Mouse (Mus musculus) testis, postnatal 14 days (tissue): ENCODE results near the gene Slc30a6.
A peak's percentile ranks its signal among the peaks of the same experiment; 100 is the strongest.

Source experiments
- DNase-seq: peaks from one replicate; pipeline ENCODE4 v3.0.0; 2021; ENCODE audit warnings: low spot score

The Slc30a6 gene

DNA sequence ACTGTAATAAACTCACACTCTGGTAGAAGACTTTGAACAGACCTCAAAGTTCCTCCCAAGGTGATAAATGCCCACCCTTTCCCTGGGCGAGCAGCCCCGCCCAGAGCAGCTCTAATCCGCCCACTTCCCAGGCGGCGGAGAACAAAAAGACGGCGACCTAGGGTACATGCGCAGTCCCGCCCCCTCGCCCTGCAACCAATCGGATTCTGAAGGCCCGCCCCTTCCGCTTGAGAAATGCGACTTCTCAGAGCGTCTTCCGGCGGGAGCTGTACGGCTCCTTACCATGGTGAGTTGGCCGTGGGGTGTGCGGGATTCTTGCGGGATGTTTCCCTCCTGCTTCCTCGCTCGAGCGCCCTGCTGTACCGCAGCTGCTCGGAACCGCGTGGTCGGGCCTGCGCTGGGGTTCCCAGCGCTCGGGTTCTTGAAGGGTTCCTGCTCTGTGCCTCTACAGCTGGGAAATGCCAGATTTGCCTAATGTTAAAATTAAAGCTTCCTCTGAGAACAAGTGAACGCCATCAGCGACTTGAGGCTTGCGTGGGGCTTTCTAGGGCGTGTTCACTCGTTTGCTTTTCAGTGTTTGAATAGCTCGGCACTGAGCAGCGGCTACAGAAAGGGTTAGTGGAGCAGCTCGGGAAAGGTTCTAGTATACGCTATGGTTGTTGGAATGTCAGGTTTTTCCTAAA is at the start of gene Slc30a6:
TSS of gene Slc30a6 (plus strand) at position 226 of the 683 bp plus-strand sequence.
- peak; percentile 96 for DNase-seq

DNA sequence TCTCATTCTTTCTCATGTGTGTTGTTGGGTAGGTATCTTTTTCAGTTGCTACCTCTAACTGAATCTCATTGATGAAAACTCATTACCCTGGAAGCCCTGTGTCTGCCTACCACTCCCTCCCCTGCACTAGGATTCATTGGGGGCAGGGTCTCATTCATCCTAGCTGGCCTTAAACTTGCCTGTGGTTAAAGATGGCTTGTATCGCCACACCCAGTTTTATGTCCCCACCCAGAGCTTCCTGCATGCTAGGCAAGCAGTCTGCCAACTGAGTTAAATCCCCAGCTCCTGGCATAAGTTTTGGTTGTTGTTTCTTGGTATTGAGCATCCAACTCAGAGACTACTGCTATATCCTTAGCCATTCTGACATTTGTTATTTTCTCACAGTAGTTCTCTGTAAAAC is 31.8 kb upstream of the Slc30a6 start:
- no peak for DNase-seq

DNA sequence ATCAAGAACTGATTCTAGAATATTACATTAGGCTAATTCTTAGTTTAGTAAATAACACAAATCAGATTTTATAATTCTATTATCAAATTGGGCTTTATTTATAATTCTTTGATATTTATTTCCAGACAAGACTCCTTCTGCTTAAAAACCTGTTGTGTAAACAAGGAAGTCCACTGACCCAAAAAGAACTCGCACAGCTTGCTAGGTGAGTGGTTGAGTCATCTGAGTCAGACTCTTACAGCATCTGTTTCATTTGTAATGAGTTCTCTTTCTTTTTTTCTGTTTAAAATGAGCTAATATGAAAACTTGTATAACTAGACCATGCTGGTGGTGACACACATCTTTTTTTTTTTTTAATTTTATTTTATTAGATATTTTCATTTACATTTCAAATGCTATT is 18.5 kb upstream of the Slc30a6 start:
- DNase-seq: no peak

DNA sequence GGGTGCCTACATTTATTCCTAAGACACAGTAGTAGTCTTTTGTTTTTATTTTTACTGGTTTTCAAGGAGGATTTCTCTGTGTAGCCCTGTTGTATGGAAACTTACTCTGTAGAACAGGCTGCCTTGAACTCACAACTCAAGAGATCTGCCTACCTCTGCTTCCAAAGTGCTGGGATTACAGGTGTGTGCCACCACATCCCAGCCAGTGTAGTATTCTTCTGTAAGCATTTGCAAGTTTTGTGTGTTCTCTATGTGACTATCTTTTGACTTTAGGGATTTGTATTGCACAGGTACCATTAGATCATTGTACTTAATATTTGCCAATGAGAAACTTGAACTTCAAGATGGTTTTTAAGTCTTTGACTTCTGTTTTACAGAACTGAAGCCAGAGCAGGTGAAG is 8.8 kb upstream of the Slc30a6 start:
- no peak for DNase-seq

DNA sequence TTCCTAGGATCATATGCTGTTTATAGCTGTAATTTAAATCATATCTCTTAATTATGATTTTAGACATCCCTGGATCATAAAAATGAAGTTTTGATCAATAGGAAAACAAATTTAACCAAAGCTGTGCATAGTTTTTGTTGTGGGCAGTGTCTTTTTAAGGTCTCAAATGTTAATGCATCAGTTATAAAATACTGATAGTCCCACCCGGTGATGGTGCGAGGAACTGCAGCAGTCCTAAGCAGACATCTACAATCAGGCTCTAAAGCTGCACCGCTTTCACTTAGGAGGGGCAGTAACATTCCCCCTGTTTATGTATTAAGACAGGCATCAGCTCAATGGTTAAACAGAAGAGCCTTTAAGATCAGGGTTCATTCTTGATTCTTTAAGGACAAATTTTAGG is 5.6 kb upstream of the Slc30a6 start:
- DNase-seq: no peak

DNA sequence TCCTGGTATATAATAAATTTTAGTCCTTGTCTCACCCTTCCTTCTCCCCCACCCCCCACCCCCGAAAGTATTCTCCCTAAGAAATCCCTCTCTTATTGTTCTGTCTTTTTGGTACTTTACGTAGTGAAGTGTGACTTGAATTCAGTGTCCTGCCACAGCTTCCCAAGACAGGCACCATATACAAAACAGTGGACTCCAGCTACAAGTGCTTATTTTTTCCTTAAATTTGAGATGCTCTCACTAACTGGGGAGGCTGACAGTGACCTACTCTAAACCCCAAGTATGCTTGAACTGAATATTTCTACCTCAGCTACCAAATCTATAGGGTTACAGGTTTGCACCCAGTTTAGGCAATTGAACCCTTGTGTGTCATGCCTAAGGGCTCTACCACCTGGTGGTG is 1.0 kb upstream of the Slc30a6 start:
- DNase-seq: no peak

DNA sequence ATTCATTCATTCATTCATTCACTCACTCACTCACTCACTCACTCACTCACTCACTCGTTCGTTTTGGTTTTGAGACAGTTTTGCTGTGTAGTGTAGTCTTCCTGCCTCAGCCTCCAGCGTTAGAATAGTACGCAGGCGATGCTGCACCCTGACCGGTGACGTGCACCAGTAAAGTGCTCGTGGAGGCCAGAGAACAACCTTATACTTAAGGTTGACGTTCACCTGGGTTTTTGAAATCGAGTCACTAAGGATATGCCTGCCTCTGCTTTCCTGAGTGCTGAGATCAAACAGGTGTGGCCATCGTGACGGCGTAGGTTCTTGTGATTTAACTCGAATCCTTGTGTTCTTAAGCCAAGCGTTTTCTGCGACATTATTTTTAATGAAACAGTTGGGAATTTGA is 553 bp upstream of the Slc30a6 start:
- DNase-seq: no peak

DNA sequence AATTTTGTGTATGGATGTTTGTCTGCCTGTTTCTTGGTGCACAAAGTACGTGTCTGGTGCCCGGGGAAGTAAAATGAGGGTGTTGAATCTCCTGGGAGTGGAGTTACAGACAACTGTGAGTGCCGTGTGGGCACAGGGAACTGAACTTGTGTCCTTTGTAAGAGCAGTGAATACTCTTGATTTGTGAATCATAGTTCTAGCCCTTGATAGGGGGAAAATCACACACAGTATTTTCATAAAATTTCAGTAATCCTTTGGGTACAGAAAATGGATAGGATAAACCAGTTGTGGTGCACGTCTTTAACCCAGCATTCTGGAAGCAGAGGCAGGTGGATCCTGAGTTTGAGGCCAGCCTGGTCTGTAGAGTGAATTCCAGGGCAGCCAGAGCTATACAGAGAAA is 1.4 kb downstream of the Slc30a6 start:
- no peak for DNase-seq

DNA sequence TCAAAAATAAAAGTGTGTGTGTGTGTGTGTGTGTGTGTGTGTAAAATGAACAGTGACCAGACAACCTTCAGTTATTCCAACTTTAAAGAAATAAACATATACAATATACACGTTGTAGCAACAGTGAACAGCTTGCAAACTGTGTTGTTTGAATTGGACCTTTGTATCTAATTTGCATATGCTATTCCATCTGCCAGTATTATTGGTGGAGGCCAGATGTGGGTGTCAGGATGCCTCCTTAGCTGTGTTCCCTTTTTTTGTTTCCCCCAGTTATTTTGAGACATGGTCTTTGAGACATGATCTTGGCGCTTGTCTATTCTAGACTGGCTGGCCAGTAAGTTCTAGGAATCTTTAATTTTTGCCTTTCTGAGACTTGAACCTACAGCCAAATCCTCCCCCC is 1.8 kb downstream of the Slc30a6 start:
- DNase-seq: no peak

DNA sequence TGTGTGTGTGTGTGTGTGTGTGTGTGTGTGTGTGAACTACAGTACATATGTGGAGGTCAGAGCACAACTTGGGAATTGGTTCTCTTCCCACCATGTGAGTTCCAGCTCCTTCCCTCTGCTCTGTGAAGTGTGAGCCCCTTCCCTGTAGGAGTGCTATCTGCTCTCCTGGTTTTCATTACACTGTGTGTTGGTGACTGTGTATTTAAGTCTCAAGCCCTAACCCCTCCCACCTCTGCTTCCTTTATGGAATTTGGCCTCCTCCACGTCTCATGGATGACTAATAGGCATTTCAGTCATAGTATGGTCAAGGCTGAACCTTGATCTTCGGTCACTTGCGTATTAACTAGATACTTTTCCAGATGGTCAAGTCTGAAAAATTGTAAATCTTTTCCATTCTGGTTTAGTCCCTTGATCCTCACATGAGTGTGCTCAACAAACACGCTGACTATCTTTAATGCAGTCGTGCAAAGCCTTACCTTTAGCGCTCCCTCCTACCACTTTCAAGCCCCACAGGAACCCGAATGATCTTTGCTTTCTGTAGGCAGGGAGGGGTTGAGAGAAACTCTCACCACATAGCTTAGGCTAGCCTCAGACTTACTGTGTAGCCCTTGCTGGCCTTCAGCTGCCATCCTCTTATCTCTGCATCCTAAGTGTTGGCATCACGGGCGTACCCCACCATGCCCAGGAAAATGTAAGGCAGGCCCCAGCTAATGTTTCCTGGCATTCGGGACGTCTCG is 7.2 kb downstream of the Slc30a6 start:
- no peak for DNase-seq

DNA sequence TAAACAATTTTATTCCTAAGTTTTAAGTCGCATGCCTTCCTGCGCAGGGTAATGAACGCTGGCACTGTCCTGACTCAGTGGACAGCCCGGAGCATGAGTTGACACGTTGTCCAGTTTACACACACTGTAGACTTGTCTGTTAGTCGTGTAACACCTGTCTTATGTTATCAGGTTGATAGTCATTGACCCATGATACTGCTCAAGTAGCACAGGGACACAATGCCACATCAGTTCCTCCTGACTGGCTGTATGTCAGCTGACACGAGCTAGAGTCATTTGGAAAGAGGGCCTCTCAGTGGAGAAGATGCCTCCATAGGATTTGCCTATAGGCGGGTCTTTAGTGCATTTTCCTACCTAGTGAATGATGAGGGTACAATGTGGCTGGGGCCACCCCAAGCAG is 11.1 kb downstream of the Slc30a6 start:
- no peak for DNase-seq

DNA sequence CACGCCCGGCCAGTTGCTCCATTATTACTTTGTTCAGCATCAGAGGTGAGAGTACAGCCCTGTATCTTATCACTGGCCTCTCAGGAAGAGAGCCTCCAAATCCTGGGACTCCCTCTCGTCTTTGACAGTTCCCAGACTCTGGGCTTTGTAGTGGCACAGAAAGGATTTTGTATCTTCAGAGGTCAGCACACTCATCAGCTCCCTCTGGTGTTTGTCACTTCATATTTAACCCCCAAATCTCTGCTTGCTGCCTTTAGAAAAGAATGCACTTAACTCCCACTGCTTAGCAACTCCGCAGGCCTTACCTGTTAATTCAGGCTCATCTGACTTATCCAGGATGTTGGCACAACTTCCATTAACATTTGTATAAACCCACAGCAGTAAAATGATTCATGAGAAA is 14.3 kb downstream of the Slc30a6 start:
- DNase-seq: no peak

DNA sequence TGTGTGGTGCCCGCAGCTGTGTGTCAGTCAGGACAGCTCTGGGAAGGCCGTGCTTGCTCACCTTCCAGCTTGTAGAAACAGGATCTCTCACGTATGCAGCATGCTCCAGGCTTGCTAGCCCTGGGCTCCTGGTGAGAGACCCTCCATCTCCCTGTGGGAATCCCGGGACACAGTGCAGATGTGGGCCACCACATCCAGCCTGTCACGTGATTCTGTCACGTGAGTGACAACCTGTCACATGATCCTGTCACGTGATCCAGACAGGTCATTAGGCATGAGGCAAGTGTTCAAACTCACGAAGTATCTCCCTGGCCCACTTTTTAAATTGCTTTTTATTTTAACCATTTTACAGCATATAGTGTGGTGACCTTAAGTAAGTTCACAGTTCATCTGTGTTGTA is 17.9 kb downstream of the Slc30a6 start:
- DNase-seq: no peak

DNA sequence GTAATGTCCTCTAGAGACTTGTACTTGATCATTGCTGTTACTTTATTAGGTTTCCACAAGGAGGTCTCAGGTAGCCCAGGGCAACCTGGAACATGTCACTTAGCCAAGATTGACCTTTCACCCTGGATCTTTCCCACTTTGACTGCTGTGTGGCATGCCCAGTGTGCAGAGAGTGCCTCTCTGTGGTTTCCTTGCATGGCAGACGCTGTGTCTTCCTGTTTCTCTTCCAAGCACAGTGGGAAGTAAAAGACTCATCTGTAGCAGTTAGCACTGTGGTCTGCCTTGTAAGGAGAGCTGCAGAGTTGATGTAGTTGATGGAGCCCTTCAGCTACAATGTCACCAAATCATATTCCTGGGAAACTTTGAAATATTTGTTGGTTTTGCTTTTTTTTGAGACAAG is 19.3 kb downstream of the Slc30a6 start:
- DNase-seq: no peak

DNA sequence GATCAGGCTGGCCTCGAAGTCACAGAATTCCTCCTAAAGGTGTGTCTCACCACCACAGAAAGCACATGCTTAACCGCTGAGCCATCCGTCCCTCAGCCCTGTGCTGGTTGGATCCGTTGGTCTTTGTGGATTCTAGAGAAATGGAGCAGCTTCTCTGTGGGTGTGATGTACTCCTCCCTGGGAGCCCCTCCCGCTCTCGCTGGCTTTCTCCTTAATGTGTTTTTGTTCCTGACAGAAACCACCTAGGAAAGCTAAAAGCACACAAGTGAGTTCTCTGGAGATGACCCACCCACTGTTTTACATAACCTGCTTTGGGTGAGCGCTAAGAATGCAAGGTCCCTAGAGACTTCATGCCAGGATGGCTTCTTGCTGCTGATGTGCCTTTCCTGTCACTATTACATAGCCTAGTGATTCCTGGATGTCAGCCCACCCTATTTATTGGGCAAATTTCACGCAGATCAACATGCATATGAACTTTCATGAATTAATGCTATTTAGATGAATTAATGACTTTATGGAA is 21.5 kb downstream of the Slc30a6 start:
- DNase-seq: no peak

DNA sequence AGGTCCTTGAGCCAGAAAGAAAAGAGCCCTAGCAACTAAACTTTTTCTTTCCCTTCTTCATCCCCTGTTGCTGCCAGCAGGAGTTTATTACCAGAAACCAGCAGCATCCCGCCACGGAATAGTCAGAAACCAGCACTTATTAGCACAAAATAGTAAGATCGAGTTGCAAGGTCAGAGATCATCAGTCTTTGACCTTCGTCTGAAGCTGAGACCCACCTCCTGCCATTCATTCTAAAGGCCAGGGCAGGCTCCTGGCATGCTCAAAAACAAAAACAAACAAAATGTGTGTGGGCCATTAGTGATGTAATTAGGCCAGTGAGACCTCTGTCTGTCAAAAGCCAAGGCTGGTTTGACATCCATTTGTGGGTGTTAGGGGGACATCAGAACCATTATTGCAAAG is 22.8 kb downstream of the Slc30a6 start:
- no peak for DNase-seq

DNA sequence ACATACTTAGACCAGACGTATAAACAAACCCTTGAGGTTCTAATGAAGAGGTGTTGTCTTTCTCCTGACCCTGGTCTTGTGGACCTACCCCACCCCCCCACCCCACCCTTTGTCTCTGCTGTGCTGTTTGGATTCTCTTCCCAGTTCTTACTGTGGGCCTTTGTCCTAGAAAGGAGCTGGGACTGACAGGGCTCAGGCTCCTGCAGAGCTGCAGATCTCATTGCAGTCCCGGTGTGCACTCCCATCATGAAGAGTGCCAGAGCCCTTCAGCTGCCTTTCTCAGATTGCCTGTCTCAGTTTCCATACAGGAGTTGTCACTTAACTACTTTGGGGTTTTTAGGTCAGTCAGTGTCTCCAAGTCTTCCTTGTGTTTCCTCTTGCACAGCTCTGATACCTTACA is 25.2 kb downstream of the Slc30a6 start:
- no peak for DNase-seq

DNA sequence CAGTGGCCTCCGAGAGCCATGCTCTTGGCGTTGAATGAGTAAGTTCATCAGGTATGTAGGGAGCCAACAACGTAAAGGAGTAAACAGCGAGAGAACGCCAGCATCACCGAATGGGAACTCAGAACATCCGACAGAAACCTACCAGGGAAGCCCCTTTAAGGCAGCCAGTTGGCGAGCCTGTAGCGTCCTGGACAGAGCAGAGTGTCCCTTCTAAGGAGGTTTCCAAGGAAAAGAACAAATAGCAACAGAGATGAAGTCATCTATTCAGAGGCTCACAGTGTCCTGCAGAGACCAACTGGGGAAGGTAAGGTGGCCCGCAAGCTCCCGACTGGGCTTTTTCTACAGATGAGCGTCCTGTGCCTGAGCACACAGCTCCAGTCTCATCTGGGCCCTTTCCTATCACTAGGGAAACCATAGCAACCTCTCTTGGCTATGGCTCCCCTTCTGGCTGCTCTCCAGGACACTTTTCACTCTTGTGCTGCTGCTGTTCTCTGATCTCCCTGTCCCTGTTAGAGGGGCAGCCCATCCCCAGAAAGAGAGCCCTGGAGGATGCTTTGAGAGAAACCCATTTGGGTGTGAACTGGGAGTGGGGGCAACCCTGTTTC is 29.1 kb downstream of the Slc30a6 start:
- no peak for DNase-seq

DNA sequence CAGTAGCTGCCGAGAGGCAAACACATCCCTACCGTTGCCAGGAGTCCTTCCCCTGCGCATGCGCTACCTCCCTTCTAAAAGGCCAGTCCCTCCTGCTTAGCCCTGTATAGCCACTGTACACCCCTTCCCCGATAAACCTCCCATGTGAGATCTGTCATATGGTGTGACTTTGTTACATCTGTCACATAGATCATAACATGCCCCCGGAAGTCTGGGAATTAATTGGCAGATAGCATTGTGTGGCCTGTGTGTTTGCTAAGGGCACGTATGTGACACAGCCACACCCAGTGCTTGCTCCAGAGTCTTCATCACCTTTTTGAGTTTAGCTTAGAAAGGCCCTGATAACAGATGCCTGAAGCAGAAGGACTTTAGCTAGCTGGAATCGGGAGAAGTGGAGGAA is 34.7 kb downstream of the Slc30a6 start:
- no peak for DNase-seq

DNA sequence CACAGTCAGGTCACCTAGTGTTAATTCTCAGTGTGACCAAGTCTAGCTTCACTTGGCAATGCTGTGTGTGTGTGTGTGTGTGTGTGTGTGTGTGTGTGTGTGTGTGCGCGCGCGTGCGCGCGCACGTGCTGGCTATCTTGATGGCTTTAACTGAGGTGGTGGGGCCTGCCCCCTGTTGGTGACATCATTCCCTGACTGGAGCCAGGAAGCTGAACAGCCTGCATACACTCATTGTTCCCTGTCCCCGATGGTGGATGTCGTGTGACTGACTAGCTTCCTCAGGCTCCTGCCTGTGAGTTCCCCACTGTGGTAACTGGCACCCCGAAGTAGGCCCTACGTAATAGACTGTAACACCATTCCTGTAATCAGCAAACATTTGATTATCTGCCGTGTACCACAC is 36.1 kb downstream of the Slc30a6 start:
- DNase-seq: no peak

DNA sequence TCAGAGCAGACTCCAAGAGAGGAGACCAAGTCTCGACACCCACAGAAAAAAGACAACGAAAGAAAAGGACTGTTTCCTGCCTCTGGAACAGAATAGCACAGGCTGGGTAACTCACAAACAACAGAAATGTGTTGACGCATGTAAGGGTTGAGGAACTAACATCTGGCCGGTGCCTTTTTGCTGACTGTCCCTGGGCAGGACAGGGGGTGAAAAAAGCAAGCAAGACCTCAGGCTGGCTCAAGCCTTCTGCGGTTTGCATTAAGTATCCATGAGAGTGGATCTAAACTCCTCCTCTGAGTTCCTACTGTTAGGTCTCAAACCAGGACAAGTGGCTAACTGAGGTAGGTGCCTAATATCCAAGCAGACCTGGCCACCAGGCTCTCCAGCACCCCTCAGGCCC is 37.2 kb downstream of the Slc30a6 start:
- DNase-seq: no peak

DNA sequence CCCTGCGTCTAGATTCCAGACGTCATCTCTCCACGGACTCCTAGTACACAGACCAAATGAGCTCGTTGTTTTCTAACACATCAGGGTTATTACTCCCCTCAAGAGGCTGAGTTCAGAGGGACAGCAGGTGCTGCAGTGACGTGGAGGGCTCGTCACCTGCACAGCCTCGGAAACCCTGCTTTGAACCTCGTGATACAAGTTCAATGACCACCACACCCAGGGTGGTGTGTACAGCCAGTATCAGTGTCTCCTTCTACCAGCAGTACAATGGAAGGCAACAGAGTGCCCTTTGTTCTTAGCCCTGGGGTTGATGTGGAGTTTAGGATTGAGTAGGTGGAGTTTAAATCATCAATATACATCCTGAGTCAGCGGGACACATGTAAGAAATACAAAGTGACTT is 42.4 kb downstream of the Slc30a6 start:
- no peak for DNase-seq

DNA sequence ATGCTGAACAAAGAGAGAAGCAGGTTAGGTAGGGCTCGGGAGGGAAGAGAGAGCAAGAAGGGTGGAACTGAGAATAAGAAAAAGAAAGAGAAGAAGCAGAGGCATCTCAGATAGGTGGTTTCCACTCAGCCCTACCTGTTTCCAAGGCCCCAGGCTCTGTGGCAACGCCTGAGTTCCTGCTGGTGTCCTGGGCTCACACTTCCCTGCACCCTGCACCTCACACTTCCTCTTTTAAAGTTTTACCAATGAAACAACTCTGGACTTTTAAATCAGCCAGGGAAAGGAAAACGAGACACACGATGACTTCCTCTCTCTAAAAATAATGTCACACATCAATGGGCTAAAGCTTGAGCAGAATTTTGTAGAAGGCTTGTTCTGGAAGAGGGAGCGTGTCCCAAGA is 45.1 kb downstream of the Slc30a6 start:
- no peak for DNase-seq
